Mouse (Mus musculus) liver, embryonic 13.5 days (tissue): ENCODE results near the gene Spata20. TPM values are rescaled to one million over a fixed set of nuclear protein-coding genes. Genes with fewer than 3 reads are reported as not detected.

Source experiments
- ATAC-seq: fragments of 200-750 bp; cut with Nextera tagmentation; 2 replicates; pipeline ENCODE4 v1.8.0; 2017; ENCODE audit warnings: low read depth, mild to moderate bottlenecking, moderate number of reproducible peaks, moderate library complexity
- DNase-seq: peaks from one replicate; pipeline ENCODE4 v3.0.0; 2022
- H3K27ac ChIP-seq: fragments of 300-500 bp; sonication (generic); 2 replicates; pipeline ENCODE4 v1.5.1; 2015; ENCODE audit warnings: moderate library complexity, mild to moderate bottlenecking, inconsistent platforms
- H3K27me3 ChIP-seq: fragments of 300-500 bp; sonication (generic); 2 replicates; pipeline ENCODE4 v1.6.1; 2015; ENCODE audit warnings: mild to moderate bottlenecking, inconsistent platforms
- H3K36me3 ChIP-seq: fragments of 300-500 bp; sonication (generic); 2 replicates; pipeline ENCODE4 v1.6.1; 2015; ENCODE audit warnings: mild to moderate bottlenecking, inconsistent platforms
- H3K4me1 ChIP-seq: fragments of 300-500 bp; sonication (generic); replicated peaks from 2 replicates; pipeline ENCODE4 v1.6.1; 2015; ENCODE audit warnings: inconsistent platforms
- H3K4me2 ChIP-seq: fragments of 300-500 bp; sonication (generic); 2 replicates; pipeline ENCODE4 v1.6.1; 2015; ENCODE audit warnings: inconsistent platforms, mild to moderate bottlenecking, moderate library complexity
- H3K4me3 ChIP-seq: fragments of 300-500 bp; sonication (generic); replicated peaks from 2 replicates; pipeline ENCODE4 v1.5.1; 2015; ENCODE audit warnings: mild to moderate bottlenecking, inconsistent platforms
- H3K9ac ChIP-seq: fragments of 300-500 bp; sonication (generic); 2 replicates; pipeline ENCODE4 v1.6.1; 2015; ENCODE audit warnings: mild to moderate bottlenecking, inconsistent platforms
- H3K9me3 ChIP-seq: fragments of 300-500 bp; sonication (generic); replicated peaks from 2 replicates; pipeline ENCODE4 v1.6.1; 2016; ENCODE audit warnings: inconsistent platforms
- WGBS: fragments of 180-500 bp; shearing (Covaris S2); methylation state at CpG from one replicate; pipeline ENCODE4 v1.1.7; 2015; ENCODE audit not compliant: insufficient replicate concordance; 5-methylcytosine and 5-hydroxymethylcytosine counted together
- polyA plus RNA-seq: library from polyadenylated mRNA; unstranded; fragments of >200 nt; fragmentation: Nextera tagmentation; extraction: Ambion mirVana; gene quantifications from 2 replicates; pipeline ENCODE4 v1.2.1, GENCODE M21; 2015

The Spata20 gene
- polyA plus RNA-seq, result not detected in 2 replicates

DNA sequence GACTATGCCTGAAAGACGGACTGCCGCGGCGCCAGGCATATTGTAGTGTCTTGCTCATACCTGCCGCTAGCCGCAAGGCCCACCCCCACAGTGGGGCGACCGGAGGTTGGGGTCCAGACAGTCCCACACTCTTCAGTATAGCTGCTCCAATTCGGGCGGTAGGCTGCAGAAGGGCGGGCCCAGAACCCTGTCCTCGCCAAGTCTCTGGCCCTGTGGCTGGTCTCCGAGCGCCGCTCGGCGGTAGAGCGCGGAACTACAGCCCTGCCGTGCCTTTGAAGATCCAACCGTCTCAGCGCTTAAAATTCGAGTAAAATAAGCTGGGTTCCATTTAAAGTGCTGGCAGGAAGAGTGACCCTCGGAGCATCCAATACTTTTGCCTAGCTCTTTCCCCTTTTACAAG, at the start of gene Spata20:
TSS of gene Spata20 (minus strand) at position 179 of the 400 bp plus-strand sequence.
- H3K27ac ChIP-seq, result no peak within 1 kb of the TSS
- no peak within 1 kb of the TSS; the same call in 1 of the 2 replicates for H3K4me2 ChIP-seq
- H3K4me3 ChIP-seq, result no peak within 1 kb of the TSS
- ATAC-seq (peak; percentile 52; the same call in 1 of the 2 replicates), DNase-seq (peak; percentile 51)
- H3K9ac ChIP-seq, result no peak within 1 kb of the TSS
- no peaks in the 10 kb centered on the region for H3K4me1 ChIP-seq
- peaks cover 82% of the 10 kb centered on the region for H3K27me3 ChIP-seq
- H3K36me3 ChIP-seq, result no peaks in the 10 kb centered on the region
- H3K9me3 ChIP-seq, result no peaks in the 10 kb centered on the region
- 5% methylated on average over 24 of the region's 24 CpGs for WGBS

DNA sequence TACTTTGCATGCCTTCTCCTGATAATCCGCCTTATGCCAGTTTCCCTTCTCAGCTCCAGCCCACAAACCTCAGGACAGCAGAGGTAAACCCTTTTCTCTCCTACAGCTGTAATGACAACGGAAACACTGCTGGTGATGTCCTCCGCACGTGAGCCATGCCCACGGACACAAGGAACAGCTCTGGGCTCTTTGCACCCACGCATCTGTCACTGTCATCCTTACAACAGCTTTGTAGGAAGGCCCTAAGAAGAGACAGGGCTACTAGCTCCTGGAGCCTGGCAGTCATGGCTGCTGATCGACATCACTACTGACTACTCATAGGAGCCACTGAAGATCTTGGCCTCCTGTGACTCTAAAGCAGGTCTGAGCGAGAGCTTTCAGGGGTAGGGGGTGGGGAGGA, 47.2 kb upstream of the Spata20 start:
- 62% methylated on average over 8 of the region's 8 CpGs for WGBS
- Histone ChIP-seq H3K27me3 (no peaks in the 10 kb centered on the region), H3K36me3 (no peaks in the 10 kb centered on the region), H3K27ac (no peak overlapping the region), H3K4me1 (no peaks in the 10 kb centered on the region), H3K4me2 (no peak overlapping the region), H3K4me3 (no peak overlapping the region), H3K9ac (no peak overlapping the region), H3K9me3 (no peaks in the 10 kb centered on the region)
- DNase-seq (no peak), ATAC-seq (no peak)

DNA sequence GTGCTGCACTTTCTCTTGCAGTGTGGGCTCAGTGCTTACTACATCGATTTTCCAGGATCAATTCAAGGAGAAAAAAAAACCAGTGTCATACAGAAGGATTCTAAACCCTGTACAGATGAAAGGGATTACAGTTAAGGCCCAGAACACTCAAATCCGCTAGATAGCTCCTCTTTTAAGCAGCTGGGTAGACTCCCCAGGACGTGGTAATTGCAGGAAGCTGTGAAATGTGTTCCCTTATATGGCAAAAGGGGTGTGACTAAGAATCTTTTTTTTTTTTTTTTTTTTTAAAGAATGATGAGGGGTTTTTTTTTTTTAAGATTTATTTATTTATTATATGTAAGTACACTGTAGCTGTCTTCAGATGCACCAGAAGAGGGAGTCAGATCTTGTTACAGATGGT, 42.9 kb upstream of the Spata20 start:
- Histone ChIP-seq H3K36me3 (no peaks in the 10 kb centered on the region), H3K27ac (no peak overlapping the region), H3K4me2 (no peak overlapping the region), H3K4me3 (no peak overlapping the region), H3K4me1 (no peaks in the 10 kb centered on the region), H3K27me3 (no peaks in the 10 kb centered on the region), H3K9ac (no peak overlapping the region), H3K9me3 (no peaks in the 10 kb centered on the region)
- whole genome bisulfite sequencing, result 36% methylated on average over 3 of the region's 3 CpGs
- DNase-seq, result no peak
- ATAC-seq, result no peak

DNA sequence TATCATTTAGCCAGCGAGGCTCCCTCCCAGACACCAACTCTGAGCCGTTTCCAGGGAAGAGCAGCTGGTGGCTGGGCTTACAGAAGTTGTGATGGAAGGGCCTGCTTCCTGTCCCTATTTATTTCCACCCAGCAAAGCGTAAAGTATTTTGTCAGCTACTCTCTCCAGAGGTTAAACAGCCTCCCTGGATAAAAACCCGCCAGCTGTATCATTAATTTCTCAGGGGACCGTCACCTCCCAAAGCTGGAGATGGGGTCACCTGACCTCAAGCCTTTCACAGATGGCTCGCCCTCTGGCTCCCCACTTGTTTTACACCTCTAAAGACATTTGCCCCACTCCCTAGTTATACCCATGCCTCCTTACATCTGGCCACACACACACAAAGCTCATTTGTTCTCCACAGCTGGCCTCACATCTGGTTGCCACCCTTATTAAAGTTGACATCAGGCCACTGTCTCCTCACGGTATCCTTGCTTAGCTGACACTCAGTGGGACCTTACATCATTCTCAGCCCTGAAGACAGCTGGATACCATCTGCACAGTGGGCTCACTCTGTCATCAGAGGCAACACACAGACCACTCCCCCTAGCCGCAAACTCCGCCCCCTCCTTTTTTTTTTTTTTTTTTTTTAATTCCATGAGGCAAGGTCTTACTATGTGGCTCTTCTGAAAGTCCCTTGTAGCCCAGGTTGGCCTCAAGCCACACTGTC, 40.3 kb upstream of the Spata20 start:
- no peak overlapping the region for H3K4me2 ChIP-seq
- no peak overlapping the region for H3K9ac ChIP-seq
- H3K27me3 ChIP-seq, result peaks cover 4% of the 10 kb centered on the region
- no peak overlapping the region for H3K4me3 ChIP-seq
- DNase-seq (no peak), ATAC-seq (no peak)
- H3K9me3 ChIP-seq, result no peaks in the 10 kb centered on the region
- WGBS, result 45% methylated on average over 9 of the region's 9 CpGs
- peaks cover 5% of the 10 kb centered on the region for H3K4me1 ChIP-seq
- no peaks in the 10 kb centered on the region for H3K36me3 ChIP-seq
- H3K27ac ChIP-seq, result no peak overlapping the region

DNA sequence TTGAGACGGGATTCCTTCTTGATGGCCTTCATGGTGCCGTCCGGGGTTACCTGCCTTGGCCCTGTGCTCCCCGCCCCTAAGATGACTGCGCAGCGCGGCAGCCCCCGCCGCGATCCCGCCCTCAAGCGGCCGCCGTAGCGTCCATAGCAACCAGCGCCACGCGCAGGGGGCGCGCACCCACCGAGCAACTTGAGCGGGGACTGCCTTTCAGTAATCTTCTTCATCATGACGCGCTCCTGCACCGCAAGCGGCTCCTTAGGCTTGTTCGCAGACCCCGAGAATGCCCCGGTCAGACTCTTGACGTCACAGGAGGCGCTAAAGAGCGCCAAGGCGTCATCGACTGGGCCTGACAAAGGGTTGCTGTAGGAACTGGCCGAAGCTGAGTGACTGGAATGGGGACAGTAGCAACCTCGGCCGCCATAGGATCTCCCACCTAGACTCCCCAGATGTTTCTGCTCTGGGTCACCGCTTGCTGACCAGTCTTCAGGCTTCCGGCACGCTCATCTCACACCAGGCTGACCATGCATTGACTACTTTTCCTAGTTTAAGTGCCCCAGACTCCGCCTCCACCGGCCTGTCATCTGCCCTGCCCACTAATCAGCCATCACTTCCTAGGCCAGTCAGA, 35.4 kb upstream of the Spata20 start, which contains the start of gene Mycbpap:
TSS of gene Mycbpap (minus strand) at position 524 of the 625 bp plus-strand sequence.
- H3K4me2 ChIP-seq, result peak within 1 kb of the TSS; percentile 75
- H3K4me1 ChIP-seq, result peaks cover 10% of the 10 kb centered on the region
- H3K9ac ChIP-seq, result peak within 1 kb of the TSS; percentile 52
- no peak within 1 kb of the TSS for H3K27ac ChIP-seq
- ATAC-seq (peak; percentile 55), DNase-seq (peak; percentile 13)
- H3K9me3 ChIP-seq, result no peaks in the 10 kb centered on the region
- H3K4me3 ChIP-seq, result peak within 1 kb of the TSS; percentile 59
- 2% methylated on average over 42 of the region's 42 CpGs for WGBS
- H3K27me3 ChIP-seq, result peaks cover 11% of the 10 kb centered on the region
- H3K36me3 ChIP-seq, result no peaks in the 10 kb centered on the region

DNA sequence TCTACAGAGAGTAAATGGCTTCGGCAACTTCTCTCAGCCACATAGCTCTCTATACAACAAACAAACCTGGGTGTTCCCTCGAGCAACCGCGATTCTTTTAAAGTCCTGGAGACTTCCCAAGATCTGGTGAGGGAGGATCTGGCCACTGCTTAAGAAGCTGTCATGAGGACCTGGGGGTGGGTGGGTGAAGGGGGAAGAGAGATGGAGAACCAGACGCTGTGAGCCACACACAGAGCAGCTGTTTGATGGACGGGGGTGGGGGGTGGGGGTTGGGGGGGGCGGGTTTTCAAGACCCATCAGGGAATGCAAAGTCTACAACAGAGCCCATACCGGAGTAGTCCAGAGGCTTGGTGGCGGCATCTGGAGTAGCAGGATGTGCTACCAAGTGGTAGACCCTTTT, 27.5 kb upstream of the Spata20 start:
- no peaks in the 10 kb centered on the region for H3K4me1 ChIP-seq
- no peak overlapping the region for H3K9ac ChIP-seq
- H3K27me3 ChIP-seq, result 0 out of 2 replicates have a peak, but pooled peaks cover 4% of the 10 kb centered on the region
- DNase-seq (no peak), ATAC-seq (no peak)
- 47% methylated on average over 9 of the region's 9 CpGs for WGBS
- no peak overlapping the region for H3K4me2 ChIP-seq
- H3K9me3 ChIP-seq, result 0 out of 2 replicates have a peak, but pooled peaks cover 6% of the 10 kb centered on the region
- H3K36me3 ChIP-seq, result no peaks in the 10 kb centered on the region
- no peak overlapping the region for H3K27ac ChIP-seq
- H3K4me3 ChIP-seq, result no peak overlapping the region

- no peak for ATAC-seq
- Histone ChIP-seq H3K9me3 (0 out of 2 replicates have a peak, but pooled peaks cover 6% of the 10 kb centered on the region), H3K27me3 (peaks cover 23% of the 10 kb centered on the region), H3K4me1 (no peaks in the 10 kb centered on the region), H3K4me2 (no peak overlapping the region), H3K27ac (no peak overlapping the region), H3K36me3 (no peaks in the 10 kb centered on the region), H3K9ac (no peak overlapping the region), H3K4me3 (no peak overlapping the region)
- DNase-seq, result no peak
- WGBS, result 62% methylated on average over 10 of the region's 10 CpGs
Measured at GRCm38 (mm10) chr11:94508976-94509375, 23.0 kb upstream of the Spata20 start.

DNA sequence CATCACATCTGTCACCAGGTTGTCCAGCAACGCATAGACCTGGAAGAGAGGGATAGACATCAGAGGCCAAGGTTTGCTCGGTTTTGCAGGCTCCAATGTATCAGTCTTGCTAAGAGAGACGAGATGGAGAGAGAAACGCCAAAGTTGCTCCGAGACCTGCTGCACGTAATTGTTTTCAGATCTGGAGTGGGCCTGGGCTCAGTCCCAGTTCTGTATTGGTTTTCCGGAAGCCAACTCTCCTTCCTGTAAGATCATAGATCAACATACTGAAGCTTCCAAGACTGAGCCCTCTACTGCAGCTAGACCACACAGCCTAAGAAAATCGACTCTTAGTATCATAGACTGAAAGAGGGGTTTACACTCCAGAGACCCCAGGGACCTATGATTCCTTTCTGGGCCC, 15.5 kb upstream of the Spata20 start:
- Histone ChIP-seq H3K9me3 (no peaks in the 10 kb centered on the region), H3K4me2 (no peak overlapping the region), H3K4me1 (no peaks in the 10 kb centered on the region; the same call in 1 of the 2 replicates), H3K27ac (no peak overlapping the region), H3K9ac (no peak overlapping the region), H3K27me3 (peaks cover 79% of the 10 kb centered on the region), H3K36me3 (no peaks in the 10 kb centered on the region), H3K4me3 (no peak overlapping the region)
- 61% methylated on average over 8 of the region's 8 CpGs for WGBS
- no peak for DNase-seq
- ATAC-seq, result no peak

DNA sequence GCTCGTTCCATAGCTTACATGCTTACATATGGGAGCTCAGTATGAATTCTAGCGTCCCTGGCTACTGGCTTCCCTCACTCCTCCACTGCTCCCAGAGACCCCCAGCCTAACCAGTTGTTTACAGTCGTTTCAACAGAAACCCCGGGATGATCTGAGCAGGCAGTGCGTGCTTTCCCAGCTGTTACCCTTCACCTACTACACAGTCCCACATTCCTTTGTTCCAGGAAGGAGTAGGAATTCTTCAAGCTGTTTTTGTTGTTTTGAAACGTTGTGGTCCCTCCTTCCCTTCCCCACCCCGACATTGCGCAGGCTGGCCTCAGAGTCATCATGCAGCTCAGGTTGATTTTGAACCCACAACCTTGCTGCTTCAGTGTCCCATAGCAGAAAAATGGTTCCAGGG, 14.4 kb upstream of the Spata20 start:
- Histone ChIP-seq H3K36me3 (no peaks in the 10 kb centered on the region), H3K9ac (no peak overlapping the region), H3K27me3 (peaks cover 87% of the 10 kb centered on the region), H3K4me2 (no peak overlapping the region), H3K4me3 (no peak overlapping the region), H3K9me3 (no peaks in the 10 kb centered on the region), H3K4me1 (no peaks in the 10 kb centered on the region; the same call in 1 of the 2 replicates), H3K27ac (no peak overlapping the region)
- 29% methylated on average over 8 of the region's 8 CpGs for WGBS
- ATAC-seq (no peak), DNase-seq (no peak)

GRCm38 (mm10) chr11:94499661-94500152, 13.7 kb upstream of the Spata20 start, which contains the start of gene Epn3:
TSS of gene Epn3 (minus strand) at chr11:94499974.
- Histone ChIP-seq H3K36me3 (no peaks in the 10 kb centered on the region), H3K9ac (no peak within 1 kb of the TSS), H3K27me3 (peaks cover 88% of the 10 kb centered on the region), H3K4me2 (peak within 1 kb of the TSS; percentile 44), H3K4me1 (no peaks in the 10 kb centered on the region; the same call in 1 of the 2 replicates), H3K27ac (no peak within 1 kb of the TSS), H3K4me3 (peak within 1 kb of the TSS; percentile 9; the same call in 1 of the 2 replicates), H3K9me3 (no peaks in the 10 kb centered on the region)
- no peak; the same call in 1 of the 2 replicates for ATAC-seq
- 3% methylated on average over 26 of the region's 26 CpGs for WGBS
- DNase-seq, result no peak

DNA sequence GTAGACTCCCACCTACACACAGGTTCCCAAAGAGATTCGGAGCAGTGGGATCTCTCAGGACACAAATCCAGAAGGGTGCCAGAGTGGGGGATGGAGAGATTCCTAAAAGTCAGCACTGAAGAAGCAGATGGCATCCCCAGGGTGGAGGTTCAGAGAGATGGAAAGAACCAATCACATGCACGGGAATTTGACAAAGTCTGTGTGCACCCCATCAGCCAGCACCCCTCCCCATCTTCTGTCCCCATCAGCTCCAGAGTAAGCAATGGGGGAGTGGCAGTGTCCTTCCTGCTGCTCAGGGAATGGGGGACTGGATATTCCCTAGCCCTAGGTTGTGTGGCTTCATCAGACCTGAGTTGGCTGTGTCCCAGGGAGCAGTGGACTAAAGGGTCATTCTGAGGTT, 13.1 kb upstream of the Spata20 start:
- Histone ChIP-seq H3K27ac (no peak overlapping the region), H3K4me2 (peak overlapping the region; percentile 44; the same call in 1 of the 2 replicates), H3K27me3 (peaks cover 84% of the 10 kb centered on the region), H3K9ac (no peak overlapping the region), H3K36me3 (no peaks in the 10 kb centered on the region), H3K4me1 (no peaks in the 10 kb centered on the region; the same call in 1 of the 2 replicates), H3K4me3 (no peak overlapping the region), H3K9me3 (no peaks in the 10 kb centered on the region)
- no peak for DNase-seq
- no peak for ATAC-seq
- 6% methylated on average over 2 of the region's 2 CpGs for WGBS
